Mouse (Mus musculus) midbrain, embryonic 13.5 days (tissue): ENCODE measurements around the gene Olfr1366. TPM values are rescaled to one million over a fixed set of nuclear protein-coding genes. Genes with fewer than 3 reads are reported as not detected.

Source experiments
- ATAC-seq: fragments of 200-750 bp; cut with Nextera tagmentation; 2 replicates; pipeline ENCODE4 v1.8.0; 2017; ENCODE audit warnings: mild to moderate bottlenecking, moderate TSS enrichment, moderate library complexity
- H3K27ac ChIP-seq: fragments of 300-500 bp; sonication (generic); 2 replicates; pipeline ENCODE4 v1.5.1; 2015; ENCODE audit warnings: inconsistent platforms, mild to moderate bottlenecking, moderate library complexity
- H3K27me3 ChIP-seq: fragments of 300-500 bp; sonication (generic); 2 replicates; pipeline ENCODE4 v1.6.1; 2015; ENCODE audit warnings: mild to moderate bottlenecking, inconsistent platforms
- H3K36me3 ChIP-seq: fragments of 300-500 bp; sonication (generic); 2 replicates; pipeline ENCODE4 v1.6.1; 2015; ENCODE audit warnings: mild to moderate bottlenecking, inconsistent platforms
- H3K4me1 ChIP-seq: fragments of 300-500 bp; sonication (generic); replicated peaks from 2 replicates; pipeline ENCODE4 v1.6.1; 2015; ENCODE audit warnings: inconsistent platforms
- H3K4me2 ChIP-seq: fragments of 300-500 bp; sonication (generic); replicated peaks from 2 replicates; pipeline ENCODE4 v1.6.1; 2015; ENCODE audit warnings: moderate library complexity, mild to moderate bottlenecking, inconsistent platforms
- H3K4me3 ChIP-seq: fragments of 300-500 bp; sonication (generic); replicated peaks from 2 replicates; pipeline ENCODE4 v1.5.1; 2015; ENCODE audit warnings: mild to moderate bottlenecking, inconsistent platforms
- H3K9ac ChIP-seq: fragments of 300-500 bp; sonication (generic); replicated peaks from 2 replicates; pipeline ENCODE4 v1.6.1; 2015; ENCODE audit warnings: mild to moderate bottlenecking, inconsistent platforms
- H3K9me3 ChIP-seq: fragments of 300-500 bp; sonication (generic); 2 replicates; pipeline ENCODE4 v1.6.1; 2016; ENCODE audit warnings: mild to moderate bottlenecking, inconsistent platforms
- WGBS: fragments of 180-500 bp; shearing (Covaris S2); methylation state at CpG from one replicate; pipeline ENCODE4 v1.1.7; 2015; 5-methylcytosine and 5-hydroxymethylcytosine counted together
- polyA plus RNA-seq: library from polyadenylated mRNA; unstranded; fragments of >200 nt; fragmentation: Nextera tagmentation; extraction: Ambion mirVana; gene quantifications from 2 replicates; pipeline ENCODE4 v1.2.1, GENCODE M21; 2015

Gene Olfr1366
- polyA plus RNA-seq, 1 experiment from 2014 or later: 0.23 TPM

DNA sequence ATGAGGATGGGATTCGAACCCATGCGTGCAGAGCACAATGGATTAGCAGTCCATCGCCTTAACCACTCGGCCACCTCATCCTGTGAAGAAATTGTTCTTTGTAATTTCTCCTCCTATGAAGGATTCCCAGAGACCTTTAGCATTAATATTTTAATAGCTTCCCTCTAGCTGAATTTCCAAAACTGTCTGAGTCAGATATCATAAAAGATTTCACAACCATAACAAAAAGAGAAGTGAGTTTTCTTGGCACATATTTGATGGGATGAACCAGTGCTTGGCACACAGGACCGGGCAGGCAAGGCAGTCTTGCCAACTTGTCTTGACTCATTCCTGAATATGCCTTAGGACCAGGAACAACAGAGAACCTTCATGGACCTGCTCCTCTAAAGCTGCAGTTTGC is 49.8 kb downstream of the Olfr1366 start:
- H3K4me1 ChIP-seq: no peaks in the 10 kb centered on the region
- no peak overlapping the region for H3K4me2 ChIP-seq
- WGBS: 95% methylated on average over 5 of the region's 5 CpGs
- no peak overlapping the region for H3K9ac ChIP-seq
- H3K36me3 ChIP-seq: no peaks in the 10 kb centered on the region; the same call in 1 of the 2 replicates
- no peaks in the 10 kb centered on the region for H3K9me3 ChIP-seq
- no peak overlapping the region for H3K27ac ChIP-seq
- no peaks in the 10 kb centered on the region for H3K27me3 ChIP-seq
- H3K4me3 ChIP-seq: no peak overlapping the region
- ATAC-seq: no peak

DNA sequence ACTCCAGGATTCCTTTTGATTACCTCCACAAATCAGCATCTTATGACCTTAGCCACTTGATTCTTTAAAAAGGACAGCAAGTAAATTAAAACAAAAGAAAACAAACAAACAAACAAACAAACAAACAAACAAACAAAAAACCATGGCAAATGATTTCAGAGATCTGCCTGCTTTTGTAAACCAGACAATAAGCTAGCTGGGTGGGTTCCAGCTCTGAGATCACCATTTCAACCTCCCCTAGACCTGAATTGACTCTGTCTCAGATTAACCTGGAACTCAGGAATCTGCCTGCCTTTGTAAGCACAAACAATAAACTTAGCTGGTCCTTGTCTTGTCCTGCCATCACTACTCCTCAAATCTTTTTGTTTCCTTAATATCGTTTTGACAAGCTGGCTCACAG is 55.7 kb downstream of the Olfr1366 start:
- H3K27me3 ChIP-seq: no peaks in the 10 kb centered on the region
- 93% methylated on average over 1 of the region's 1 CpGs for WGBS
- H3K27ac ChIP-seq: no peak overlapping the region

More for the DNA sequence above, 55.7 kb downstream of the Olfr1366 start:
- no peak for ATAC-seq
- H3K9ac ChIP-seq: no peak overlapping the region
- no peaks in the 10 kb centered on the region for H3K9me3 ChIP-seq
- no peak overlapping the region for H3K4me2 ChIP-seq
- H3K4me1 ChIP-seq: no peaks in the 10 kb centered on the region
- H3K4me3 ChIP-seq: no peak overlapping the region
- peaks cover 33% of the 10 kb centered on the region for H3K36me3 ChIP-seq

Other genes starting within 250 kb of the Olfr1366 start
- not detected in 2 replicates for gene Gpx6, start 230.7 kb downstream of the Olfr1366 start, polyA plus RNA-seq
- not detected in 2 replicates for gene Olfr1367, start 195.9 kb downstream of the Olfr1366 start, polyA plus RNA-seq
- gene Zscan12, start 180.0 kb downstream of the Olfr1366 start, polyA plus RNA-seq: 15.5 and 16.8 TPM in 2 replicates
- gene Zkscan3, start 140.1 kb downstream of the Olfr1366 start, polyA plus RNA-seq: 94.9 and 95.7 TPM in 2 replicates
- gene Pgbd1, start 101.8 kb downstream of the Olfr1366 start, polyA plus RNA-seq: 4.5 and 5.8 TPM in 2 replicates
- 25.8 and 25.9 TPM in 2 replicates for gene Zscan26, start 89.1 kb downstream of the Olfr1366 start, polyA plus RNA-seq
- 3.8 and 4.1 TPM in 2 replicates for gene Nkapl, start 74.3 kb downstream of the Olfr1366 start, polyA plus RNA-seq
- gene Zkscan4, start 63.9 kb downstream of the Olfr1366 start, polyA plus RNA-seq: 9.4 and 9.5 TPM in 2 replicates
- gene Gm10065, start 63.4 kb downstream of the Olfr1366 start, polyA plus RNA-seq: 3.7 TPM in 1 of 2 replicates, not detected in the other
- gene AK157302, start 47.6 kb downstream of the Olfr1366 start, polyA plus RNA-seq: 0.46 and 0.57 TPM in 2 replicates
- gene Gm11273, start 41.4 kb downstream of the Olfr1366 start, polyA plus RNA-seq: 5.9 and 7.4 TPM in 2 replicates
- 6.7 and 7.1 TPM in 2 replicates for gene Zkscan8, start 11.7 kb downstream of the Olfr1366 start, polyA plus RNA-seq
- gene Olfr1535, start 17.1 kb upstream of the Olfr1366 start, polyA plus RNA-seq: 0.05 TPM in 1 of 2 replicates, not detected in the other
- not detected in 2 replicates for gene Olfr1364, start 39.0 kb upstream of the Olfr1366 start, polyA plus RNA-seq
- gene Olfr1362, start 71.2 kb upstream of the Olfr1366 start, polyA plus RNA-seq: not detected in 2 replicates
- gene Olfr11, start 99.7 kb upstream of the Olfr1366 start, polyA plus RNA-seq: 0.05 TPM in 1 of 2 replicates, not detected in the other
- gene Olfr1361, start 120.6 kb upstream of the Olfr1366 start, polyA plus RNA-seq: not detected in 2 replicates
- gene Olfr1360, start 134.6 kb upstream of the Olfr1366 start, polyA plus RNA-seq: not detected in 2 replicates
- gene Olfr1359, start 155.3 kb upstream of the Olfr1366 start, polyA plus RNA-seq: not detected in 2 replicates
- 1.8 TPM in 1 of 2 replicates, not detected in the other for gene Hist1h2bl, start 173.3 kb upstream of the Olfr1366 start, polyA plus RNA-seq
- gene Hist1h2ai, start 173.6 kb upstream of the Olfr1366 start, polyA plus RNA-seq: 12.9 and 37.4 TPM in 2 replicates
- gene Hist1h3h, start 174.9 kb upstream of the Olfr1366 start, polyA plus RNA-seq: 10.8 and 11.5 TPM in 2 replicates
- gene Hist1h2bm, start 179.2 kb upstream of the Olfr1366 start, polyA plus RNA-seq: 3.7 and 4.2 TPM in 2 replicates
- 0.82 and 1.0 TPM in 2 replicates for gene Hist1h4j, start 192.3 kb upstream of the Olfr1366 start, polyA plus RNA-seq
- gene Hist1h4k, start 207.7 kb upstream of the Olfr1366 start, polyA plus RNA-seq: 1.1 and 3.0 TPM in 2 replicates
- gene Hist1h2ak, start 211.0 kb upstream of the Olfr1366 start, polyA plus RNA-seq: 22.2 and 26.2 TPM in 2 replicates
- 2.5 and 6.7 TPM in 2 replicates for gene Hist1h2bn, start 211.3 kb upstream of the Olfr1366 start, polyA plus RNA-seq
- 11.8 and 15.6 TPM in 2 replicates for gene Hist1h1b, start 237.8 kb upstream of the Olfr1366 start, polyA plus RNA-seq
- gene Hist1h3i, start 240.6 kb upstream of the Olfr1366 start, polyA plus RNA-seq: 79.2 and 91.2 TPM in 2 replicates
- 8.5 TPM in 1 of 2 replicates, not detected in the other for gene Hist1h2an, start 244.4 kb upstream of the Olfr1366 start, polyA plus RNA-seq
- gene Hist1h2bp, start 244.7 kb upstream of the Olfr1366 start, polyA plus RNA-seq: 0.66 and 1.7 TPM in 2 replicates